Mouse (Mus musculus) layer of hippocampus, adult 2 months (tissue): Measurements from ENCODE around the gene Shisal2a. TPM values are rescaled to one million over a fixed set of nuclear protein-coding genes. Genes with fewer than 3 reads are reported as not detected.

Experiments
- DNase-seq, 2 experiments: peaks; one replicate each; pipeline ENCODE4 v3.0.0; 2022; ENCODE audit warnings: low spot score in 2 of 2
- H3K27ac ChIP-seq: fragments of 200-600 bp; 2 replicates; pipeline ENCODE4 v1.8.1; 2022
- H3K4me3 ChIP-seq: fragments of 200-600 bp; 2 replicates; pipeline ENCODE4 v1.8.1; 2022; ENCODE audit warnings: mild to moderate bottlenecking
- CTCF ChIP-seq: fragments of 200-600 bp; conservative IDR thresholded peaks from 2 replicates; pipeline ENCODE4 v1.8.1; 2022; ENCODE audit warnings: antibody characterized with exemption, mild to moderate bottlenecking, moderate library complexity
- total RNA-seq, 2 experiments: library from RNA; stranded (reverse); gene quantifications; 2 replicates each; pipeline ENCODE4 v1.2.3; 2021

Shisal2a gene
- total RNA-seq, 2 experiments from 2014 or later: not detected

DNA sequence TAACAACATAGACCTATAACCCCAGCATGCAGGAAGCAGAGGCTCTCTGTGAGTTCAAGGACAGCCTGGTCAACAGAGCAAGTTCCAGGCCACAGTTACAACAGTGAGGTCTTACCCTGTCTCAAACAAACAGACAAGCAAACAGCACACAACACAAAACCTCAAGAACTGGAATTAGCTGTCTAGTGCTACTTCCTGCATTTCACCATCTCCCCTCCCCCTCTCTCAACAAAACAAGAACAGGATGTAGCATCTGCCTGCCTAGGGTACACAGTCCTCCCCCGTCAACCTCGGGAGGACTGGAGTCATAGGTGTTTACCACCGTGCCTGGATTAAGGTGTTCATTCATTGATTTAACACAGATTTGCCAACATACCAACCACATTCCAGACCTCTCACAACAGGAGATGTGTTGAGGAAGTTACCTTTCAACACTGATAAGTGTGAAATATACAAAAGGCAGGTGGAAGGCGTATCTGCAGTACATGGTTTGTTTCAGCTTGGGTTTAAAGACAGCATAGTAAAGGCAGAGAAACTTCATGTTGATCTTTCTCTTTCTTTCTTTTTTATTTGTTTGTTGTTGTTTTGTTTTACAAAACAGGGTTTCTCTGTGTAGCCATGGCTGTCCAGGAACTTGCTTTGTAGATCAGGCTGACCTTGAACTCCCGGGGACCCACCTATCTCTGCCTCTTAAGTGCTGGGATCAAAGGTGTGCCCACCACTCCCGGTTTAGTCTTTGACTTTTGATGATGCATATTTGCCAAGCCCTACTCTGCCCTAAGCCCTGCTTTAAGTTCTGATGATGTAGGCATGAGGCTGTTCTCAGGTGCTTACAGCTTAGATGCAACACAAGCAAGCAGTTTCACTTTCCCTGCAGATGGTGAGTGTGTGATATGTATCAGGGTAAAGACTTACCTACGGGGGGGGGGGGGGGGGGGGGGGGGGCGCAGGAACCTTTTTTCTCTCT, 64.2 kb downstream of the Shisal2a start:
- Histone ChIP-seq H3K27ac (no peak overlapping the region), H3K4me3 (no peak overlapping the region)
- no peak for TF ChIP-seq CTCF
- DNase-seq: no peak

Other genes starting within 250 kb of the Shisal2a start
- gene Scp2, start 238.4 kb downstream of the Shisal2a start, total RNA-seq: 10 to 100 TPM; 91.8 to 96.0 TPM
- 10 to 100 TPM; 20.2 to 21.1 TPM for gene Echdc2, start 217.9 kb downstream of the Shisal2a start, total RNA-seq
- gene Zyg11a, start 165.3 kb downstream of the Shisal2a start, total RNA-seq: not detected
- 10 to 100 TPM; 96.1 to 99.5 TPM for gene Zyg11b, start 82.3 kb downstream of the Shisal2a start, total RNA-seq
- 10 to 100 TPM; 28.8 to 31.6 TPM for gene Coa7, start 55.2 kb downstream of the Shisal2a start, total RNA-seq
- gene Gpx7, start 23.6 kb upstream of the Shisal2a start, total RNA-seq: 1 to 10 TPM; 4.8 to 5.1 TPM
- gene Tut4, start 76.1 kb upstream of the Shisal2a start, total RNA-seq: 10 to 100 TPM; 37.7 to 44.4 TPM
- gene Prpf38a, start 196.0 kb upstream of the Shisal2a start, total RNA-seq: 10 to 100 TPM; 28.0 to 28.8 TPM
- under 1 TPM in 1 of 2 experiments, not detected in 1; 0.15 TPM for gene Orc1, start 196.1 kb upstream of the Shisal2a start, total RNA-seq
- gene Cc2d1b, start 236.6 kb upstream of the Shisal2a start, total RNA-seq: 10 to 100 TPM; 33.6 to 35.8 TPM